Mouse (Mus musculus): ENCODE measurements around the gene Tcta.
"Not testable (repeated sequence)": the region's sequence is repeated elsewhere in the genome, so short reads cannot be mapped to it uniquely, and the experiment has no call there.

Gene Tcta

GRCm38 (mm10) chr9:108308141-108308540 is 2.2 kb upstream of the Tcta start:
- no peak for DNase-seq

GRCm38 (mm10) chr9:108307021-108307807 is 1.3 kb upstream of the Tcta start:
- no peak for DNase-seq

GRCm38 (mm10) chr9:108306571-108306980 is 616 bp upstream of the Tcta start:
- DNase-seq = peak; percentile 88

GRCm38 (mm10) chr9:108305170-108305569 is 790 bp downstream of the Tcta start:
- peak; percentile 15 for DNase-seq

- no peak for DNase-seq
Observed at GRCm38 (mm10) chr9:108304716-108305115, 1.2 kb downstream of the Tcta start.

GRCm38 (mm10) chr9:108301853-108302252 is 4.1 kb downstream of the Tcta start:
- peak; percentile 14 for DNase-seq

- DNase-seq = no peak
Observed at GRCm38 (mm10) chr9:108296453-108297355, 9.3 kb downstream of the Tcta start, which contains the start of gene Amt. Gene Amt (plus strand): TSS chr9:108296853.

- DNase-seq = no peak
Observed at GRCm38 (mm10) chr9:108290773-108291172, 15.2 kb downstream of the Tcta start.

GRCm38 (mm10) chr9:108290016-108290750 is 15.8 kb downstream of the Tcta start, which contains the start of gene Nicn1:
Gene Nicn1 (plus strand): TSS chr9:108290429.
- DNase-seq = peak; percentile 88

GRCm38 (mm10) chr9:108289347-108289746 is 16.6 kb downstream of the Tcta start:
- DNase-seq = no peak

- not testable (repeated sequence) for DNase-seq
Observed at GRCm38 (mm10) chr9:108287526-108288238, 18.3 kb downstream of the Tcta start.

GRCm38 (mm10) chr9:108284410-108284809 is 21.6 kb downstream of the Tcta start:
- peak; percentile 87 for DNase-seq

- DNase-seq = peak; percentile 73
Observed at GRCm38 (mm10) chr9:108280071-108280828, 25.7 kb downstream of the Tcta start.

GRCm38 (mm10) chr9:108278697-108279450 is 27.1 kb downstream of the Tcta start:
- DNase-seq = peak; percentile 69

GRCm38 (mm10) chr9:108275331-108275659 is 30.7 kb downstream of the Tcta start:
- DNase-seq = peak; percentile 62

- no peak for DNase-seq
Observed at GRCm38 (mm10) chr9:108274476-108275330, 31.3 kb downstream of the Tcta start.

- DNase-seq = no peak
Observed at GRCm38 (mm10) chr9:108273485-108273884, 32.5 kb downstream of the Tcta start.

- no peak for DNase-seq
Observed at GRCm38 (mm10) chr9:108272691-108273090, 33.3 kb downstream of the Tcta start.

- no peak for DNase-seq
Observed at GRCm38 (mm10) chr9:108271941-108272340, 34.0 kb downstream of the Tcta start.

GRCm38 (mm10) chr9:108268701-108269100 is 37.3 kb downstream of the Tcta start:
- not testable (repeated sequence) for DNase-seq

Measured in lung, postnatal 14 days (tissue).